Mouse (Mus musculus) thymus, adult 2 months (tissue): ENCODE data around the gene Ifnar1.

Experiments
- CTCF ChIP-seq: fragments of 200-500 bp; IDR thresholded peaks from 2 replicates; pipeline ENCODE4 v1.5.1; 2012; ENCODE audit warnings: mild to moderate bottlenecking, control low read depth, low read length, moderate library complexity, borderline replicate concordance; ENCODE audit not compliant: control insufficient read depth, poor library complexity, insufficient read depth; ENCODE audit errors: extremely low read depth
- POLR2A ChIP-seq: fragments of 200-500 bp; IDR thresholded peaks from 2 replicates; pipeline ENCODE4 v1.6.1; 2012; ENCODE audit warnings: mild to moderate bottlenecking, low read length, control low read depth, moderate library complexity; ENCODE audit not compliant: control insufficient read depth, poor library complexity, insufficient read depth; ENCODE audit errors: extremely low read depth

GRCm38 (mm10) chr16:91496206-91496605 is 11.2 kb downstream of the Ifnar1 start:
- TF ChIP-seq CTCF (no peak), POLR2A (no peak)
